Mouse (Mus musculus) gastrocnemius, postnatal 25 days (tissue): ENCODE data around the gene Gse1. TPM values are rescaled to one million over a fixed set of nuclear protein-coding genes. Genes with fewer than 3 reads are reported as not detected.

Experiments
- DNase-seq: peaks from one replicate; pipeline ENCODE4 v3.0.0; 2022
- total RNA-seq, 2 experiments: library from RNA; stranded (reverse); gene quantifications; 1 replicate in 1 of 2; 2 replicates in 1 of 2; pipeline ENCODE4 v1.2.3; 2021

Gene Gse1
- total RNA-seq, 2 experiments from 2014 or later: 23.1 to 27.1 TPM

DNA sequence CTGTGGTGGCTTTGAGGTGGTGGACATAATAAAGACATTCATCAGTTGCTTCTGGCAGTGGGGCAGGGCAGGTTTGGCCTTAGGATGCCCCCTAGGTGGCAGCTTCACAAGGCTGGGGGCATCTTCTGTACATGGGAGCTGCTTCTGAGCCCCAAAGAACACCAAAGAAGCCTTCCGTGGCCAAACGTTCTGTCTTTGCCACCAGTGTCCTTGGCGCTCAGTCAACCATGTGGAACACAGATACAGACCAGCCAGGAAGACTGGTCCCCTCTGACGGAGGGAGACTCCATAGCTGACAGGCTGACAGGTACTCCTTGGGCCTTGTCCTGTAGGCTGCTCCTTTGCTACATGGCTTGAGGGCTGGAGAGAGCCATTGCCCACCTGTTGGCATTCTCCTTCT lies 45.2 kb downstream of the Gse1 start:
- DNase-seq: no peak

DNA sequence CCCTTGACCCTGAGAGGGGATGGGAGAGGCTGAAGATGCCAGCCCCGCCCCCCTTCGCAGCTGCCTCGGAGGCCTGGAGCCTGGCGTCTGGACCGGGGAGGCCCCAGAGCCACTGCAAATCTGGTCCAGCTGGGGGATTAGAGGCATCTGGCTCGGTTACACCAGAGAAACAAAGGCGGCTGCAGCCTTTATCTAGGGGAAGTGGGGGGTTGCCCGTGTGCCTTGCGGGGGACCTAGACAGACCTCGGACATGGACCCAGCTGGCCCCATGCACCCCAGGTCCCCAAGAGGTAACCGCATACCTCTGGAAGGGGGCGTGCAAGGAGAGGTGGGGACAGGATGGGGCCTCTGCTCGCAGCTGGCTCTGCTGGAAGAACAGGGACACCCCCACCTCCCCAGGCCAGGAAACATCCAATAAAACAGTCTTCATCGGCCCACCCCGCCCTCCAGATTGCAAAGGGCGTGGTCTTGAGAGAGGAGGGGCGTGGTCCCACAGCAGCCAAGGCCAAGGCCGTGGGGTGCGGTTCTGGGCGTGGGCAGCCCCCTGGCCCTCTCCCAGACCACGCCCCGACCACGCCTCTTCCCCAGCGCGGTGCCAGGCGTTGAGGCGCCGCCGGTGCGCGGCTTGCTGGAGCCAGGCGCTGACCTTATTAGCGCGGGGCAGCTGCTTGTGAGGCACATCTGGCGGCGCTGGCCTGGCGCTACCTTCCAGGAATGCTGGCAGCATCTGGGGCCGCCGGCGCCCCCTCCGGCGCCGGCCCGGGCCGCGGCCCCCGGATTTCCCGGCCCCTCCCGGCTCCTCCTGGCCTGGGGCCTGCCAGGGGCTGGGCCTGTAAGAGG lies 48.0 kb downstream of the Gse1 start:
- DNase-seq: peak; percentile 90

DNA sequence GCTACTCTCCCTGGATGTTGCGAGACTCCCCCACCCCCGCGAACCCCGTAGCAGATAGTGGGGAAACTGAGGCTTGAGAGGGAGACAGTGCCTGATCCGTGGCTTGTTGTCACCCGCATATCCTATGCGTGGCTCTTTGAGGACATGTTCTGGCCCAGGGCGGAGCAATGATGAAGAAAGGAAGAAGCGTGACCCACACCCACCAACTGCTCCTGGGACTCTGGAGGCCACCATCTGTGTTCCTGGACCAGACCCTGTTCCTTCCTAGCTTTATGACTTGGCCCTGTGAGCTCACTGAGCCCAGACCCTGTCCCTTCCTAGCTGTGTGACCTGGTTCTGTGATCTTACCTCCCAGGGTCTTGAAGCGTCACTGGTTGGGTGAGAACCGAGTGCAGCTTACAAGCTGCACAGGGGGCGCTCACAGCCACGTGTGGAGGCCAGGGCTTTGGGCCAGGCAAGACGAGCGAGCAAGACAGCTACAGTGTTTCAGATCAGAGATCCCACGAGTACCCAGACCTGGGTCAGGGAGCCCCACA lies 48.7 kb downstream of the Gse1 start:
- DNase-seq: peak; percentile 65

DNA sequence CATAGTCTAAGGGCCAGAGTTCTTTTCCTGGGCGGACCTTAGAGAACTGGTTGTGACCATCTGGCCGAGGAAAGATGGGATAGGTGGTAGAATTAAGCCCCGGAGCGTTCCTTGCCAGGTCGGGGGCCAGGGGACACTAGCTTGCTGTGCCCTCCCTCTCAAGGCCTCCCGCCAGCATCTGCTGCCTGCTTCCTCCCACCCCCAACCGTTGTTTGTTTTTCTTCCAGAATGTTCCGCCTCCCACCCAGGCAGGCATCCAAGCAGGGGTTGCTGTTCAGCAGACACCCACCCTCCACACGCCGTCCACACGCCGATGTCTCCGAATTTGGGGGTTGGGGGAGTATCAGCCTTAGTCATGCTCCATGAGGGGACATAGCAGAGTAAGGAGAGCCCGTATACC lies 49.8 kb downstream of the Gse1 start:
- no peak for DNase-seq

DNA sequence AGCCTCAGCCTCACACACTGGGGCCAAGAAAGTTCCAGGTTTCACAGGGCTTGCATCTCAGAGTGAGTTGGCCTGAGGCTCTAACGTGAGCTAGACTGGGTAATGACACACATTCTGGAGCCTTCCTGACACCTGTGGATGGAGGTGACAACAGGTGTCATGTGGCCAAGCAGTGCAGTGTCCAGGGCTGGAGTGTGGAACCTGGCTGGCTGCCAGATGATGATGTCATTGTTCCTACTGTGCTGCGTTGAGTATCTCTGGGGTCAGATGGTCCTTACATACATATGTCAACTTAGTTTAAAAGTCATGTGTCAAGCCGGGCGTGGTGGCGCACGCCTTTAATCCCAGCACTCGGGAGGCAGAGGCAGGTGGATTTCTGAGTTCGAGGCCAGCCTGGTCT lies 51.2 kb downstream of the Gse1 start:
- no peak for DNase-seq

DNA sequence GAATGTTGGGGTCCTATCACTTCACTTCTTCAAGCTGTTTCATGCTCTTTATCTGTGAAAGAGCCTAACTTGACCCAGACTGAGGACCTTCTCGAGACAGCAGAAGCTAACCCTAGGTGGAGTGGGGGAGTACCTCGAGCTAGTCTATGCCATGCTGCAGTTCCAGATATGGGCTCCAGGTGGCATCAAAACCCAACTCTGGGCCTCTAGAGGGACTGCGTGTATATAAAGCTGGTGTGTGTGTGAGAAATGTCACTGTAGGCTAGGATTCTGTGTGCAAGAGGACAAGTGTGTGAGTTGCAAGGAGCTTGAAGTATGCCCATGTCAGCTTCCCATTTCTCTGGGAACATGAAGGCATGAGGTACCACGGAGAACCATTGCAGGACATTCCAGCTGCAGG lies 53.2 kb downstream of the Gse1 start:
- DNase-seq: peak; percentile 59

DNA sequence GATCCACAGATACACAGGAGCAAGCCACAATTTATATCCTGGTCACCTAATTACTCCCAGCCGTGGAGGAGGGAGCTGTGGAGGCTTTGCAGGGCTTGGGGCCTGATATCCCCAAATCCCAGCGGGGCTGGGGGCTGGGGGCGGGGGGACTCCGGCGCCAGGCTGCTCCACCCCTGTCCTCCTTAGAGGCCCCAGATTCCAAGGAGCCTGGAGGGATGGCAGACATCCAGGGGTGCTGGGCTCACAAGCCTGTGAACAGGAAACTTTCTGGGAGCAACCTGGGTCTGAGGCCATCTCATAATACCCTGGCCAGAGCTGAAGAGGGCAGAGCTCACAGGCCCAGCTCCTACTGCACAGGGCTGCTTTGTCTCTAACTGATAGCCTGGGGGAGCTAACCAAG lies 54.2 kb downstream of the Gse1 start:
- peak; percentile 49 for DNase-seq

DNA sequence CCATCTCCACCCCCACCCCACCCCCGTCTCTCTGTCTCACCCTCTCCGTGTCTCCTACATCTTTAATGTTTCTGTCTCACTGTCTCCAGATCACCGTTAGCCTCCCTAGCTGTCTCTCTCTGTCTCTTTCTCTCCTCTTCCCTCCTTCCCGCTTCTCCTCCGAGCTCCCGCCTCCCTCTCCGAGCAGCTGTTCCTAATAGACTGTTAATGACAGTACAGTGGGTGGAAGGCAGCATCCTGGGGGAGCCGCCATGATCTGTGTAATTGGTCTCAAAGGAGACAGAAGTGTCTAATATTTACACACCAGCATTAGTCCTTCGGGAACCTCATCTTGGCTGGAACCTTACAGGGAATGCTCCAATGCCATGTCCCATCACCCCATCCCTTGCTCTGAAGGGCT lies 56.0 kb downstream of the Gse1 start:
- no peak for DNase-seq

DNA sequence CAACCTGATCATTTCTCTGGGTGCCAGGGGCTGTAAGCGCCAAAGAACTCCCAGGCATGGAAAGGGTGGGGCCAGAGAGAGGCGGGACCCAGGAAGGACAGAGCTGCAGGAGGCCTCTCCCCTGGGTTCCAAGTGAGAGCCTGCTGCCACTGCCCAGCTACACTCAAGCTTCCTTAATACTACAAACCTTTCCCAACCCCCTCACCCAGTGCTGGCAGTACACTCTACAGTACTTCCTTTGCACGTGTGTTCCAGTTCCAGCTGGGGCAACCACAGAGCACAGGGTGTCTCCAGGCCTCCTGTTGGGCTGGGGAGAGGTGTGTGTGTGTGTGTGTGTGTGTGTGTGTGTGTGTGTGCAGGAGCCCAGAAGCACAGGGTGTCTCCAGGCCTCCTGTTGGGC lies 56.8 kb downstream of the Gse1 start:
- DNase-seq: peak; percentile 46

DNA sequence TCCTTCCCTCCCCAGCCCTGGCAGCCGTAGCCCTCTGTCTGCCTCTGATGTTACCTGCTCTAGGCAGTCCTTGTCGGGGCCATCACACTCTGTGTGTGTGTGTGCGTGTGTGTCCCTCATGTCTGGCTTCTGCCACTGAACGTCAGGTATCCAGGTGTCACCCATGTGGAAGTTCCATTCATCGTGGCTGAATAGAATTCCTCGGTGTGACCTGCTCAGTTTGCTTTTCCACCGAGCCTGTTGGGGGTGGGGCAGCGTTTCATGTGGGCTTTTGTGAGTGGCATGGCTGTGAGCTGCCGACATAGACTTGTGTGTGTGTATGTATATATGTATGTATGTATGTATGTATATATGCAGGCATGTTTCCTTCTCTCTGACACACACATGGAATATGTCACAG lies 57.6 kb downstream of the Gse1 start:
- no peak for DNase-seq

DNA sequence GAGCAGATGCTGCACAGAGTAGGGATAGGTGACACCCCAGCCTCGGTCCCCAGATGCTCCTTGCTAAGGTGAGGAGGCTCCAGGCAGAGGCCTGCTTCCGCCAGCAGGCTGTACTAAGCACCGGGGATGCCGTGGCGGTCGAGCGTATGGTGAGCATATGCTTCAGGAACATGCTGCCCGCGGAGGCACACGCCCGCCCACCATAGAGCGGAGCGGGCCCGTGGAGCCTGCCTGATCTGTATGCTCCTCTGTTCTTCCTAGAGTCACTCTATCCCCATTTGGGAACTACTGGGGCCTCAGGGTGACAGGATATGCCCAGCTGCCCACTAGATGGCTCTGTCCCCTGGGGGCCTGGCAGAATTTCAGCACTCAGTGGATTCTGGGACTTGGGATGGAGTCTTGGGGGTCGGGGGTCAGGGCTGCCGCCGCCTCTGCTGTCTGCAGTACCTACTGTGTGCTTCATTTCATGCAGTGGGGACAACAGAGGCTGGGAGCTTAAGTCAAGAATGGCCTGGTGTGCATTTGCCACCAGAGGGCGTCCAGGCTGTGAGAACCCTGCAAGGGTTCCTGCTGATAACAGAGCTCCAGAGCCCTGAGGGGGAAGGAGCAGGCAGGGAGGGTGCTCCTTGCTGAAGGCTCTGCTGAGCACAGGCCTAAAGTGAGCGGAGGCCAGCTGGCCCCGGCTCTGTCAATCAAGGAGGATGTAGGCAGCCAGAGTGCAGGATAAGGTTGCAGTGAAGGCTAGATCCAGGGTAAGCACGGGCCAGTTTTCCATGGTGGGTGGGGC lies 60.1 kb downstream of the Gse1 start:
- peak; percentile 75 for DNase-seq

DNA sequence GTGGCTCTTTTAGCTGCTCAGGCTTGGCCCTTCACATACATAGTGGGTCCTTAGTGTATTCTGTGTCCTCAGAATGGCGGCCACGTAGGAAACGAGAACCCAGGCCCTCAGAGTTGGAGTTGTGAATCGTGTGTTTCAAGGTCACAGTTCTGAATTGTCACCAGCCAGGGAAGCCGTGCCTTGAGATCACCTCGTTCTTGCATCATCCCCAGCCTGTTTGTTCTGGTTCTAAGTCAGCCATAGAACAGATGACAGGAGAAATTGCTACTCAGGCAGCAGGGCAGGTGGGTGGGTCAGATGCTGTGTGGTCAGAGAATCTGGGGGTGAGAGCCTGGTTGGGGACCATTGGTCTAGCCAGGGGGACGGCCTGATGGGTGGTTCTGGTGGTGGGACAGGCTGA lies 60.9 kb downstream of the Gse1 start:
- no peak for DNase-seq

DNA sequence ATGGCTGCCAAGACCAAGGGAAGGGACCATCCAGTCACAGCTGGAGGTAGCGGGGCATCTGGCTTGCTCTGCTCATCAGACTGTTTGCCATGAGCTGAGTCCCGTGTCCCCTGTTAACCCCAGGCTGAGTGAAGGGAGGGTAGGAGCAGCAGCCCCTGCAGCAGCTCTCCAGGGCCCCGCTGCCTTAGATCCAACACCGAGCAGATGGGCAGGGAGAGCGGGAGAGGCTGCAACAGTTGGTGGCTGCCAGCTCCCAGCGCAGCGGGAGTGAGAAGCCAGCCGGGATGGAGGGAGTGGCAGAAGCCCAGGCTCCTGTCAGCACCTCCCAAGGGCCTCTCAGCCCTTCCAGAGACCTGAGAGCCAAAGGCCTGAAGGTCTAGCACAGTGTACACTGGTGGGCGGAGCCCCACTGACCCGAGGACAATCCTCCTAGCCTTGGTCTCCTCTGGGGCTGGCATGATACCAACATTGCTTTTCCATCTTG lies 61.5 kb downstream of the Gse1 start:
- peak; percentile 87 for DNase-seq

DNA sequence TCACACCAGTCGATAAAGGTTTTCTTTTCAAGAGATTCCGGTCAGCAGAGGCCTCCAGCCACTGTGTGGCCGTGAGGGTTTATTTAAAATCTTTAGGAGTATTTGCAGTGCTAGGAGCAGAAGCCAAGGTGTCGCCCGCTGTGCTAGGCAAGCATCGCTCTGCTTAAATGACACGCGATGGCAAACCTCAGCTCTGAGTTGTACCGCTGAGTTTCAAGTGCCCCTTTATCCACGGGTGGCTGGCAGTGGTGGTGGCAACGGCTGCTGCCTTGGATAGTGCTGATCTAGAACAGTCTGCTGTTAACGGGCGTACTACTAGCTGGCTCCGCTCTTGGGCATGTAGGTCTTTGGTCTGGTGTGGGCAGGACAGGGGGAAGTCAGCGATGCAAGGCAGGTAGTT lies 62.4 kb downstream of the Gse1 start:
- no peak for DNase-seq

DNA sequence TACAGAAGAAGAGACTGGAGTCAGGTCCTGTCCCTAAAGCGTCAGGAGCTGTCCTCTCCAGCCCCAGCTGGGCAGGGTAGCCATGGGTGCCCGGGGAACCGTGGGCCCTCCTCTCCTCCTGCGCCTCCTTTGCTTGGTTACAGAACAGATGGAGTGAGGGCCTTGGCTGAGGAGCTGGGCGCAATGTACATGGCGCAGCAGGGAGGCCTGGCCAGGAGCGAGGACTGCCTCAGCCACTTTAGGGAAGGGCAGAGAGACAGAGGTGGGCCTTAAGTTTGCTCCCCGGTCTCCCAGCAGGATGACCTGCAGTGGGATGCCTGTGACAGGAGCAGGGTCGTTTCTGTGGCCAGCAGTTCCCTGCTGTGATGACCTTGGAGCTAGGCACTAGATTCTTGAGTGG lies 63.4 kb downstream of the Gse1 start:
- DNase-seq: no peak

DNA sequence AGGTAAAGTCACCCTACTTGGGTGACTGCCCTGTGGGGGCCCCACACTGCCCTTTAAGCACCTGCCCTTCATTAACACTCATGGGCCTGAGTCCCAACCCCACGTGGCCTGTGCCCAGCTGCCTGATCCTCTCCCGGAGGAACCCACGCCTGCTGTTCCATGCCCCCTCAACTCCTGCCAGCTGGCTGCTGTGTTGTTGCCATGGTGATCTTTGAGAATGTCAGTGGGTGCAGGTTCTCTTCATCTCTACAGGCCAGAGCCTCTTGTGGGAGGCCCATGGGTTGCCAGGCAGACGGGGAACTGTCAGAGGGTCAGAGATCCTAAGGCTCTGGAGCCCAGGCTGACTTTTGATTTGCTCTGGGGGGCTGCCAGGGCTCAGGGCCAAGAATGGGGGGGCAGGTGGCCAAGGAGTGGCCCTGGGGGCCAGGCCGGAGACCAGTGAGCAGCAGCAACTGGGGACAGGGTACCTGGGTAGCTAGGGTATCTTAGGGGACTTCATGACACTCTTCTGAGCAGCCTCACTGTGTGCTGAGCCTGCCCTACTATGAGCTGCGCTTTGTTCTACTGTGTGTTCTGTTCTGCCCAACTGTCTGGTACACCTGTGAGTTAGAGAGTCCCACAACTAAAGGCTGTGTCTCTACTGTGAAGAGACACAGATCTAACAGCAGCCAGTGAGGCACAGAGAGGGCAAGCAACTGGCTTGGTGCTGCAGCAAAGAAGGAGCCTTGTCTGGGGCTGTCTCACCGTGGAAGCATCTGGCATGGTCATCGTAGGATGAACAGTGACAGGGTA lies 64.3 kb downstream of the Gse1 start:
- peak; percentile 46 for DNase-seq

DNA sequence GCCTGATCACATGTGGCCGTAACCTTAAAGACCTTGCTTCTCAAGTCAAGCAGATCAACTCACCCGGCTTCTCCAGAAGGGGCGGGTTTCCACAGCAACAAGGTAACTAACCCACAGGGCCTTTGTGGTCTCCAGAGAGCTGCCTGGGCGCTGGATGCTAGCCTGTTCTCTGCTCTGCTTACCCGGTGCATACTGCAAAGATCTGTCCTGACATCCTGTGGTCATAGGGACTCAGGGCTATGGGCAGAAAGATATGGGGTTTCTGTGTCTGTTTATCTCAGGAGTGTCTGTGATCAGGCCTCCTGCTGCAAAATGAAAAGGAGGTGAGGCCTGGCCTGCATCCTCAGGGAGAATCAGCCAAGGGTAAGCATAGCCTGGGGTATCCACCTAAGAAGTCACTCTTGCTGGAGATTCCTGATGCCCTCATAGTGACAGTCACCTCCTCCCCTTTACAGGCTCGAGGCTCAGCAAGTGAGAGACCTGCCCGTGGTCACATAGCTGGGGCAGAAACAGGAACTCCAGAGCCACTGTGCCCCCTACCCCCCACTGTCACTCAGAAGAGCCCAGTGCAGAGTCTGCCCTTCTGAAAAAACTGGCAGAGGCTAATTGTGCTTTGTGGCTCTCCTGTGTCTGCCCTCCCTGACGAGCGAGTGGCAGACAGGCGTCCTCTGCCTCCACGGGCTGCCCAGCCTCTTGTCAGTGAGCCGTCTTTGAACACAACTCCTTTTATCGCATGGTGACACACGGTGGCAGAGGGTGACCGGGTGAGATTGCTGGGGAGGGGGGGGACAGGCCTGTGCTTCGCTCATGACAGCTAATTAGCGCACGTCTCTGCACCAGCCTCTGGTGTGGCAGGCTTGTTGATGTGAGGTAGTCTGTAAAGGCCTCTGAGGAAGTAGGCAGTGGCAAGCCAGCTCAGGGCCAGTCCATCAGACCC lies 65.4 kb downstream of the Gse1 start:
- no peak for DNase-seq

DNA sequence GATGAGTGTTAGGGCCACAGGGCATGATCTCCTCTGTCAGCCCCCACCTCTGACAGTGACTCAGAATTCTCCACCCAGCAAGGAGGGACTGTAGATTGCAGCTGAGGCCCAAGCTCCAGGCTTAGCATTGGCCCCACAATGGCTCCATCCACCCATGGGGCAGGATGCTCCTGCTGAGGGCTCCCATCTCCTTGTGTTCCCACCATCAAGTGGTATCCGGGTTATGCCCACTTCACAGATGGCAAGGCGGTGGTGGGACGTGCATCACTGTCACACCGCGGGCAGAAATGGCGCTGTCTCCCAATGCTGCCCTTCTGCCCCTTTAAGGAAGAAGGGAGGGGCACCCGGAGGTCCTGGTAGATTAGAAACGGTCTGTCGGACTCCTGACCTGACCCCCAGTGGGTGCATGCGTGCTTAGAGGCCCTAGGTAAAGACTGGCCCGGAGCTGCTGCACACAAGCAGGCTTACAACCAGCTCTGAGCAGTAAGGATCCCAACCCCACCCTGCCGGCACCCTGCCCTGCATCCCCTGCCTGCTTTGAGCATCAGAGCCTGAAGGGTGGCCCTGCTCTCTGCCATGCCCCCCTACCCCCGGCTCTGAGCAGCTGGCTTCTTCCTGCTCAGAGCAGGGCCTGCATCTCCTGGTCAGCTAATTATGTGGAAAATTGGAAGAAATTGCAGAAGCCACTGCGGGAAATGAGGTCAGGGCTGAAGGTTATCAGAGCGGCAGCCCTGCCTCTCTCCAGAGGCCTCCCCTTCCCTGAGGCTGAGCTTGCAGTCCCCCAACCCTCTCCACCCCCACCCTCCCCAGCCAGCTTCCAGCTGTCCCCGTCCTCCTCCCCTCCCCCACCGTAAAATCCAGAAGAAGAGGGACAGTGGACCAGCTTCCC lies 67.0 kb downstream of the Gse1 start:
- no peak for DNase-seq

DNA sequence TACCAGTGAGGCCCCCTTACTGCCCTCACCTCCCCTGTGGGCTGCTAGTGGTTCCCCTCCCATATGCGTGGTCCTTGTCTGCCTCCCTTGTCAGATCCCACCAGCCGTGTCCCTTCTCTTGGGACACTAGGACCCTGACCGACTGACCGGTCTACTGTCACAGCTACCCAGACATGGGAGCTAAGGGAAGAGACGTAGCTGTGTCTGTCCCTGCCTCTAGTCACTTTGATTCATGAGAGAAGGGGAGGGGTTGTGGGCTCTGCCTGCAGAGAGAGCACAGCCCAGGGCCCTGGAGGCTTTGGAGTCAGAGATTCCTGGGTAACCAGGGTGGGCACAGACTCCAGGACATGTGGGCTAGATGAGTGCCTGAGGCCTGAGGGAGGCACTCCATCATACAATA lies 68.7 kb downstream of the Gse1 start:
- no peak for DNase-seq
